Mouse (Mus musculus): ENCODE data around the gene Oscar. TPM values are rescaled to one million over a fixed set of nuclear protein-coding genes. Genes with fewer than 3 reads are reported as not detected.

Oscar gene
- total and polyA plus RNA-seq, 2 experiments from 2014 or later: 0.19 to 0.25 TPM

- 0 out of 2 replicates have a peak overlapping the region, but pooled peaks have one; percentile 19 for H3K4me3 ChIP-seq (ENCODE audit: low read depth, low read length)
- H3K27me3 ChIP-seq (ENCODE audit: control insufficient read depth, insufficient read depth, low read length): no peaks in the 10 kb centered on the region
- H3K9ac ChIP-seq (replicated peaks; ENCODE audit: low read depth, low read length): no peak overlapping the region
- ATAC-seq (ENCODE audit: insufficient read depth, low read depth) (0 out of 2 replicates have a peak, but pooled peaks have one; percentile 36), DNase-seq (ENCODE audit: low spot score) (no peak)
- H3K9me3 ChIP-seq (replicated peaks; ENCODE audit: control insufficient read depth, low read length): no peaks in the 10 kb centered on the region
- H3K4me2 ChIP-seq (ENCODE audit: low read depth, low read length): peak overlapping the region; percentile 16; the same call in 1 of the 2 replicates
- no peak overlapping the region for H3K27ac ChIP-seq (ENCODE audit: low read depth)
- 11% methylated on average over 9 of the region's 9 CpGs for whole genome bisulfite sequencing
- no peaks in the 10 kb centered on the region for H3K4me1 ChIP-seq (ENCODE audit: control insufficient read depth, insufficient read depth)
- H3K36me3 ChIP-seq (replicated peaks; ENCODE audit: control insufficient read depth, insufficient read depth, low read length): no peaks in the 10 kb centered on the region
- no peak for TF ChIP-seq EP300 (IDR thresholded peaks at IDR 0.05; ENCODE audit: low read depth)
- no peak for TF ChIP-seq CTCF (IDR thresholded peaks at IDR 0.05; ENCODE audit: low read depth)
Observed at GRCm38 (mm10) chr7:3595146-3595545, 20.8 kb downstream of the Oscar start.

GRCm38 (mm10) chr7:3594686-3595085, 21.3 kb downstream of the Oscar start:
- no peaks in the 10 kb centered on the region for H3K27me3 ChIP-seq (ENCODE audit: control insufficient read depth, insufficient read depth, low read length)
- DNase-seq (ENCODE audit: low spot score): no peak
- no peaks in the 10 kb centered on the region for H3K9me3 ChIP-seq (replicated peaks; ENCODE audit: control insufficient read depth, low read length)
- no peak overlapping the region for H3K9ac ChIP-seq (replicated peaks; ENCODE audit: low read depth, low read length)
- TF ChIP-seq EP300 (IDR thresholded peaks at IDR 0.05; ENCODE audit: low read depth) (no peak), CTCF (IDR thresholded peaks at IDR 0.05; ENCODE audit: low read depth) (no peak)
- H3K4me1 ChIP-seq (ENCODE audit: control insufficient read depth, insufficient read depth): no peaks in the 10 kb centered on the region
- ATAC-seq (ENCODE audit: insufficient read depth, low read depth): no peak
- peak overlapping the region; percentile 16; the same call in 1 of the 2 replicates for H3K4me2 ChIP-seq (ENCODE audit: low read depth, low read length)
- no peaks in the 10 kb centered on the region for H3K36me3 ChIP-seq (replicated peaks; ENCODE audit: control insufficient read depth, insufficient read depth, low read length)
- 7% methylated on average over 5 of the region's 5 CpGs for WGBS
- H3K4me3 ChIP-seq (ENCODE audit: low read depth, low read length): 0 out of 2 replicates have a peak overlapping the region, but pooled peaks have one; percentile 19
- H3K27ac ChIP-seq (ENCODE audit: low read depth): no peak overlapping the region

GRCm38 (mm10) chr7:3593855-3594254, 22.1 kb downstream of the Oscar start:
- Histone ChIP-seq H3K27me3 (ENCODE audit: control insufficient read depth, insufficient read depth, low read length) (no peaks in the 10 kb centered on the region), H3K4me1 (ENCODE audit: control insufficient read depth, insufficient read depth) (no peaks in the 10 kb centered on the region), H3K9me3 (replicated peaks; ENCODE audit: control insufficient read depth, low read length) (no peaks in the 10 kb centered on the region), H3K9ac (replicated peaks; ENCODE audit: low read depth, low read length) (no peak overlapping the region), H3K4me2 (ENCODE audit: low read depth, low read length) (no peak overlapping the region), H3K36me3 (replicated peaks; ENCODE audit: control insufficient read depth, insufficient read depth, low read length) (no peaks in the 10 kb centered on the region), H3K27ac (ENCODE audit: low read depth) (no peak overlapping the region), H3K4me3 (ENCODE audit: low read depth, low read length) (no peak overlapping the region)
- DNase-seq (ENCODE audit: low spot score) (no peak), ATAC-seq (ENCODE audit: insufficient read depth, low read depth) (no peak)
- TF ChIP-seq EP300 (IDR thresholded peaks at IDR 0.05; ENCODE audit: low read depth) (no peak), CTCF (IDR thresholded peaks at IDR 0.05; ENCODE audit: low read depth) (no peak)

GRCm38 (mm10) chr7:3591534-3591933, 24.4 kb downstream of the Oscar start:
- Histone ChIP-seq H3K9ac (replicated peaks; ENCODE audit: low read depth, low read length) (no peak overlapping the region), H3K4me3 (ENCODE audit: low read depth, low read length) (no peak overlapping the region), H3K27ac (ENCODE audit: low read depth) (no peak overlapping the region), H3K4me2 (ENCODE audit: low read depth, low read length) (no peak overlapping the region), H3K27me3 (ENCODE audit: control insufficient read depth, insufficient read depth, low read length) (no peaks in the 10 kb centered on the region), H3K36me3 (replicated peaks; ENCODE audit: control insufficient read depth, insufficient read depth, low read length) (no peaks in the 10 kb centered on the region), H3K9me3 (replicated peaks; ENCODE audit: control insufficient read depth, low read length) (no peaks in the 10 kb centered on the region), H3K4me1 (ENCODE audit: control insufficient read depth, insufficient read depth) (no peaks in the 10 kb centered on the region)
- 57% methylated on average over 1 of the region's 1 CpGs for WGBS
- no peak for TF ChIP-seq EP300 (IDR thresholded peaks at IDR 0.05; ENCODE audit: low read depth)
- no peak for TF ChIP-seq CTCF (IDR thresholded peaks at IDR 0.05; ENCODE audit: low read depth)
- no peak for DNase-seq (ENCODE audit: low spot score)
- ATAC-seq (ENCODE audit: insufficient read depth, low read depth): no peak

- no peaks in the 10 kb centered on the region for H3K4me1 ChIP-seq (ENCODE audit: control insufficient read depth, insufficient read depth)
- H3K4me3 ChIP-seq (ENCODE audit: low read depth, low read length): no peak overlapping the region
- no peaks in the 10 kb centered on the region for H3K9me3 ChIP-seq (replicated peaks; ENCODE audit: control insufficient read depth, low read length)
- no peaks in the 10 kb centered on the region for H3K36me3 ChIP-seq (replicated peaks; ENCODE audit: control insufficient read depth, insufficient read depth, low read length)
- H3K27me3 ChIP-seq (ENCODE audit: control insufficient read depth, insufficient read depth, low read length): no peaks in the 10 kb centered on the region
- H3K4me2 ChIP-seq (ENCODE audit: low read depth, low read length): no peak overlapping the region
- TF ChIP-seq CTCF (IDR thresholded peaks at IDR 0.05; ENCODE audit: low read depth) (no peak), EP300 (IDR thresholded peaks at IDR 0.05; ENCODE audit: low read depth) (no peak)
- DNase-seq (ENCODE audit: low spot score) (no peak), ATAC-seq (ENCODE audit: insufficient read depth, low read depth) (no peak)
- WGBS: 72% methylated on average over 3 of the region's 3 CpGs
- no peak overlapping the region for H3K9ac ChIP-seq (replicated peaks; ENCODE audit: low read depth, low read length)
- no peak overlapping the region for H3K27ac ChIP-seq (ENCODE audit: low read depth)
Observed at GRCm38 (mm10) chr7:3590550-3590949, 25.4 kb downstream of the Oscar start.

GRCm38 (mm10) chr7:3587292-3587691, 28.7 kb downstream of the Oscar start:
- Histone ChIP-seq H3K9me3 (replicated peaks; ENCODE audit: control insufficient read depth, low read length) (no peaks in the 10 kb centered on the region), H3K4me2 (ENCODE audit: low read depth, low read length) (no peak overlapping the region), H3K27me3 (ENCODE audit: control insufficient read depth, insufficient read depth, low read length) (no peaks in the 10 kb centered on the region), H3K36me3 (replicated peaks; ENCODE audit: control insufficient read depth, insufficient read depth, low read length) (no peaks in the 10 kb centered on the region), H3K4me1 (ENCODE audit: control insufficient read depth, insufficient read depth) (no peaks in the 10 kb centered on the region), H3K9ac (replicated peaks; ENCODE audit: low read depth, low read length) (no peak overlapping the region), H3K4me3 (ENCODE audit: low read depth, low read length) (no peak overlapping the region), H3K27ac (ENCODE audit: low read depth) (no peak overlapping the region)
- WGBS: 68% methylated on average over 1 of the region's 1 CpGs
- DNase-seq (ENCODE audit: low spot score) (no peak), ATAC-seq (ENCODE audit: insufficient read depth, low read depth) (no peak)
- no peak for TF ChIP-seq EP300 (IDR thresholded peaks at IDR 0.05; ENCODE audit: low read depth)
- TF ChIP-seq CTCF (IDR thresholded peaks at IDR 0.05; ENCODE audit: low read depth): no peak
